Mouse (Mus musculus): ENCODE data around the gene Cenpn.

DNA sequence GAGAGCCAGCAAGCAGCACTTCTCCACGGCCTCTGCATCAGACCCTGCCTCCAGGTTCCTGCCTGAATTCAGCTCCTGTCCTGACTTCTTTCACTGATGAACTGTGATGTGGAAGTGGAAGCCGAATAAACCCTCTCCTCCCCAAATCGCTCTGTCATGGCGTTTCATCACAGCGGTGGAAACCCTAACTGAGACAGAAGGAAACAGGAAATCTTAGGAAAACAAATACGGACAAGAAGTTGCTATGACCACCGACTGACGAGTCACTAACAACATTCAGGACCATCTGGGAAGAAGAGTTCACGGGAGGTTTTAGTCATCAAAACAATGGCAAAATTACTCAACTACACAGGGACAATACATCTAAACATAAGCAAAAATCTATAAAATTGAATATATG is 28.9 kb upstream of the Cenpn start:
- TF ChIP-seq CTCF (IDR thresholded peaks at IDR 0.05; ENCODE audit: low read depth) (no peak), EP300 (IDR thresholded peaks at IDR 0.05; ENCODE audit: low read depth) (no peak)
